Mouse (Mus musculus) brain, embryonic 14.5 days (tissue): ENCODE results near the gene 2810004N23Rik. TPM values are rescaled to one million over a fixed set of nuclear protein-coding genes. Genes with fewer than 3 reads are reported as not detected.

ENCODE experiments used
- DNase-seq: peaks from one replicate; pipeline ENCODE4 v3.0.0-alpha.2; 2011; ENCODE audit warnings: low read depth
- CTCF ChIP-seq: fragments of 200-500 bp; IDR thresholded peaks from 2 replicates; pipeline ENCODE4 v1.5.1; 2012; ENCODE audit warnings: inconsistent platforms, mild to moderate bottlenecking, moderate library complexity, borderline replicate concordance; ENCODE audit not compliant: insufficient read depth, insufficient read length; ENCODE audit errors: extremely low read depth
- POLR2A ChIP-seq: fragments of 200-500 bp; IDR thresholded peaks from 2 replicates; pipeline ENCODE4 v1.6.1; 2012; ENCODE audit warnings: mild to moderate bottlenecking, inconsistent platforms, borderline replicate concordance; ENCODE audit not compliant: poor library complexity, insufficient read depth, insufficient read length, severe bottlenecking; ENCODE audit errors: extremely low read depth
- polyA plus RNA-seq: library from polyadenylated mRNA; depleted of rRNA; stranded (reverse); fragments of >200 nt; gene quantifications from 2 replicates; pipeline ENCODE4 v1.2.3, GENCODE M21; 2012

2810004N23Rik gene
- polyA plus RNA-seq, 1 experiment, result 23.7 TPM

GRCm38 (mm10) chr8:124813326-124813725 is 49.6 kb downstream of the 2810004N23Rik start:
- no peak for TF ChIP-seq POLR2A
- no peak for DNase-seq

DNA sequence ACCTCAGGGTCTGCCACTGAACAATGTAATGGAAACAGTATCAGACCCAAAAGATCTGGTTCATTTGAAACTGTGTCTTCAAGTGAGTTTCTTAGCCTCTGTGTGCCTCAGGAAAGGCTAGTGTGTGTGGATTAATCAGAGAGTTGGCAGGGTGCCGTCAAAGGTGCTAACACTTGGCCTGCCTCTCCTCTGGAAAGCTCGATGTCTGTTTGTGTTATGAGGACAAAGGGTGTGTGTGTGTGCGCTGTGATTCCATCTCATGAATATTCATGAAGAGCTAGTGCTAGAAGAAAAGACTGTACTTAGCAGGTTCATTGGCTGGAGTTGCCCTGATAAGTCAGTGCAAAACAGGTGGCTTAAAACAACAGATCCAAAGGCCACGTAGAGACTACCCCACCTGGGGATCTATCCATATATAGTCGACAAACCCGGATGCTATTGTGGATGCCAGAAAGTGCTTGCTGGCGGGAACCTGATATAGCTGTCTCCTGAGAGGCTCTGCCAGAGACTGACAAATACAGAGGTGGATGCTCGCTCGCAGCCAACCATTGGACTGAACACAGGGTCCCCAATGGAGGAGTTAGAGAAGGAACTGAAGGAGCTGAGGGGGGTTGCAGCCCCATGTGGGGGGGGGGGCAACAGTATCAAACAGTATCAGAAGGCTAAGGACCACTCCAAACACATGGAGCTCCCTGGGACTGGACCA is 52.1 kb downstream of the 2810004N23Rik start:
- peak; percentile 86 for DNase-seq
- TF ChIP-seq POLR2A, result no peak
- no peak for TF ChIP-seq CTCF

DNA sequence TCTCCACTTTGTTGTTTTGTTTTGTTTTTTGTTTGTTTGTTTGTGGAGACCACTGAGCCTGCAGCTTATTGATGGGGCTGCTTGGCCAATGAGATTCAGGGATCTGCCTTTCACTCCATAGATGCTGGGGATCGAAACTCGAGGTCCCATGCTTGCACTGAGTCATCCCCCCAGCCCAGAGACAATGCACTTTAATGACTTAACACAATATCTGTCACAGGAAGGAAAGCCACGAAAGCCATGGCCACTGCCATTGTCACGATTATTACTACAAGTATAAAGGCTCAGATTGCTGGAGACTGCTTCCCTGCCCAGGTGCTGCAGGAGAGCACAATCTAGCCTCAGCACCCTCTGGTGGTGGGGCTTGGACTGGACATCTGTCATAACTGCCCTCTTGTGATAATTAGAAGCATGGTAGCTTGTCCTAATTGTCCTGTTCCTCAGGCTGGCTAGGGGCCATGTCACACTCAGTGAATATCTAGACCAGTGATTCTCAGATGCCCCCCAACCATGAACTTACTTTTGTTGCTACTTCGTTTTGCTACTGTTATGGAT is 52.8 kb downstream of the 2810004N23Rik start:
- DNase-seq, result no peak
- TF ChIP-seq POLR2A (no peak), CTCF (peak; percentile 30; the same call in 1 of the 2 replicates)

- TF ChIP-seq POLR2A (no peak), CTCF (no peak)
- no peak for DNase-seq
These were observed 53.5 kb downstream of the 2810004N23Rik start for GRCm38 (mm10) chr8:124809419-124809818.

DNA sequence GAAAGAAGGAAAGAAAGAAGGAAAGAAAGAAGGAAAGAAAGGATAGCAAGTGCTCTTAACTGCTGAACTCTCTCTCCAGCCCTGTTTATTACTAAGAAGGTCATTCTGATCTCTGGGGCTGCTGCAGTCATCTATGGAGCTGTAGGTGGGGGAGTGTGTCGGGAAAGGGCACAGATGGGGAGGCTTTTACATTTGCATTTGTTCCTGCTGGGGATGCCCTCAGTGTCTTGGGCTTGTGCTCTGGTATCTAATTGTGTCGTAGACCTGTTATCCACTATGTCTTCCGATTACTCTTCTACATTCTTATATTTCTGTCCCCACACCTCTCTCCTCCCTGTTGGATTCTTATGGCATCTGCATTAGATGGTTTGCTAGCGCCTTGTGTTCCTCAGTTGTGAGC is 56.9 kb downstream of the 2810004N23Rik start:
- TF ChIP-seq POLR2A (no peak), CTCF (no peak)
- DNase-seq, result no peak

- TF ChIP-seq POLR2A (no peak), CTCF (no peak)
- no peak for DNase-seq
These were observed 58.9 kb downstream of the 2810004N23Rik start for GRCm38 (mm10) chr8:124803824-124804702.

DNA sequence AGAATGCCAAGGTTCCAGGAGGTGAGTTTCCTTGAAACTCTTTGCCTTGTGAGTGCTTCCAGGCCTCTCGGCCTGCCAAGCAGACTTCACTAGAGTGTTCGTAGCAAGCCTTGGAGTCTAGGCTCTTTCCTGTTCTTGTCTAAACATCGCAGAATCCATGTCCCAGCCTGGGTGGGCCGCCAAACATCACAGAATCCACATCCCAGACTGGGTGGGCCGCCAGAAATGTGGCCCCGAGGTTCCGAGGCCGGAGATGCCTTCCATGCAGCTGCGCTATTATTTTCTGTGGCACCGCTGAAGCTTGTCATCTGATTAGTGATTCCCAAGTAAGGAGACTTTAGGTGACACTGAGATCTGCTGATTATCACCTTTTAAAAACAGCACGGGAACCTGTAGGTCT is 62.4 kb downstream of the 2810004N23Rik start:
- TF ChIP-seq POLR2A, result no peak
- no peak for TF ChIP-seq CTCF
- DNase-seq, result no peak

- no peak for DNase-seq
- TF ChIP-seq CTCF (no peak), POLR2A (no peak)
These were observed 67.0 kb downstream of the 2810004N23Rik start for GRCm38 (mm10) chr8:124795781-124796488.

DNA sequence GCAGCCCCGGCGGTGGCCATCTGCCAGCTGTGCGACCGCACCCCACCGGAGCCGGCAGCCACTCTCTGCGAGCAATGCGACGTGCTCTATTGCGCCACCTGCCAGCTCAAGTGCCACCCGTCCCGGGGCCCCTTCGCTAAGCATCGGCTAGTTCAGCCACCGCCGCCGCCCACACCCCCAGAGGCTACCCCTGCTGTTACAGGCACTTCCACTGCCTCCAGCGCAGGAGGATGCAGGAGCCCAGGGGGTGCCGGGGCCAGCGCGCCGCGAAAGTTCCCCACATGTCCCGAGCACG is 68.5 kb downstream of the 2810004N23Rik start:
- TF ChIP-seq POLR2A (no peak), CTCF (peak; percentile 52; the same call in 1 of the 2 replicates)
- peak; percentile 87 for DNase-seq

DNA sequence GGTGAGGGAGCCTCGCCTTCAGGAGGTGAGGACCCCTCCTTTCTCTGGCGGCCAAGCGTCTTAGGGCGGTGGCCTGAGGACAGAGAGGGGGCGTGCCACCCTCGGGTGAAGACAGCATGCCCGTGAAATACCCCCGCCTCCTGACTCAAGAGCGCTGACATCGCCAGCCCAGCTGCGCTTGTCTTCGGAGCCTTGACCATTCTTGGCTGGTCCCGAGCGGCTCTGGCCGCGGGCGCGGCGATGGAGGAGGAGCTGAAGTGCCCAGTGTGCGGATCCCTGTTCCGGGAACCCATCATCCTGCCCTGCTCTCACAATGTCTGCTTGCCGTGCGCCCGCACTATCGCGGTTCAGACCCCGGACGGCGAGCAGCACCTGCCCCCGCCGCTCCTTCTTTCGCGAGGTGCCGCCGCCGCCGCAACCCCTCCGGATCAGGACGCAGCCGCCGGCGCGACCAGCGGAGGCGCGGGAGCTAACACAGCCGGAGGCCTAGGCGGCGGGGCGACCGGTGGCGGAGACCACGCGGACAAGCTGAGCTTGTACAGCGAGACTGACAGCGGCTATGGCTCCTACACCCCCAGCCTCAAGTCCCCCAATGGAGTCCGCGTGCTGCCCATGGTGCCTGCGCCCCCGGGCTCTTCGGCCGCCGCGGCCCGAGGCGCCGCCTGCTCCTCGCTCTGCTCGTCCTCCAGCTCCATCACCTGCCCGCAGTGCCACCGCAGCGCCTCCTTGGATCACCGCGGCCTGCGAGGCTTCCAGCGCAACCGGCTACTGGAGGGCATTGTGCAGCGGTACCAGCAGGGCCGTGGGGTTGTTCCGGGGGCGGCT is 69.0 kb downstream of the 2810004N23Rik start:
- DNase-seq, result peak; percentile 60
- TF ChIP-seq POLR2A (peak; percentile 52; the same call in 1 of the 2 replicates), CTCF (no peak)
